Mouse (Mus musculus): ENCODE results near the gene Nxpe3. TPM values are rescaled to one million over a fixed set of nuclear protein-coding genes. Genes with fewer than 3 reads are reported as not detected.
"Not testable (repeated sequence)": the region's sequence is repeated elsewhere in the genome, so short reads cannot be mapped to it uniquely, and the experiment has no call there.

Gene Nxpe3
- polyA plus RNA-seq, 1 experiment = 0.90 TPM

DNA sequence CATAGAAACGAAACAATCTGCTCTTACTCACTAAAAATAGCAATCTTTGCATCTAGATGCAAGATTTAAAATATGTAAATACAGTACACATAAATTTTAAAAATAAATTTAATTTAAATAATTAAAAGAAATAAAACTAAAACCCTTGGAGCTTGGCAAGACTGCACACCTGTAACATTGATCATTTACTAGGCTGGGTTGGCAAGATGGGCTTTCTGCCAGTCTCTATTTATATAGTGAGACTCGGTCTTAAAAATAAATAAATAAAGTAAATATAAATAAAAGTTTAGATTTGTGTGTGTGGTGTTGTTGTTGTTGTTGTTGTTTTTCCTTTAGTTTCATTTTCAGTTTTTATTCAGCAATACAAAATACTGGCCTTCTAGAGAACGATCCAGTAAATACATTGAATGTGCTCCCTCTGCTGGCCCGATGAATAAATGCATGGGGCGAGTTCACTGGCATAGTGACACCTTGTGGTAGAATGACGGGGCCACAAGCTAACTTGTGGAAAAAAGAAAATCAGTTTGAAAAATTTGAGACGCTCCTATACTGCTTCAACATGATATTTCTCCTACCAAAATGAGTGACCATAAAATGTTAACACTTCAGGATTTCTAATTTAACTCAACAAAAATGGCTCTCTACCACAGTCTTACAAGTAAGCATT lies 31.8 kb downstream of the Nxpe3 start:
- Histone ChIP-seq H3K4me3 (no peak overlapping the region), H3K36me3 (ENCODE audit: control insufficient read depth, insufficient read depth) (no peaks in the 10 kb centered on the region), H3K27me3 (ENCODE audit: control insufficient read depth, insufficient read depth, insufficient read length) (no peaks in the 10 kb centered on the region), H3K4me2 (ENCODE audit: low read depth) (peak overlapping the region; percentile 52), H3ac (ENCODE audit: control insufficient read depth, insufficient read length) (no peak overlapping the region), H3K79me2 (ENCODE audit: control insufficient read depth, insufficient read depth) (no peaks in the 10 kb centered on the region)
- TF ChIP-seq TCF3 (IDR thresholded peaks at IDR 0.05; ENCODE audit: insufficient read length, low read depth) = no peak
- no peak for TF ChIP-seq SRF (IDR thresholded peaks at IDR 0.05; ENCODE audit: control insufficient read depth, insufficient read length, low read depth)
- TF ChIP-seq MYOG (IDR thresholded peaks at IDR 0.05; ENCODE audit: control insufficient read depth in 1 of 3, insufficient read depth in 1 of 3, insufficient read length in 2 of 3, low read depth in 2 of 3) = no peak
- no peak for TF ChIP-seq POLR2AphosphoS2 (IDR thresholded peaks at IDR 0.05; ENCODE audit: insufficient read length, low read depth)
- no peak for TF ChIP-seq POLR2A (IDR thresholded peaks at IDR 0.05; ENCODE audit: insufficient read length, low read depth)
- no peak for TF ChIP-seq MYOD1 (IDR thresholded peaks at IDR 0.05; ENCODE audit: control insufficient read depth in 1 of 3, insufficient read length in 2 of 3, low read depth in 2 of 3)
- no peak for TF ChIP-seq REST (IDR thresholded peaks at IDR 0.05; ENCODE audit: insufficient read depth, insufficient read length)
- TF ChIP-seq USF1 (IDR thresholded peaks at IDR 0.05; ENCODE audit: low read depth) = no peak
- TF ChIP-seq TCF12 (IDR thresholded peaks at IDR 0.05; ENCODE audit: insufficient read depth, poor library complexity, severe bottlenecking) = no peak
- TF ChIP-seq CEBPB (IDR thresholded peaks at IDR 0.05; ENCODE audit: insufficient read depth, poor library complexity, severe bottlenecking) = no peak
- no peak for TF ChIP-seq MAX (IDR thresholded peaks at IDR 0.05; ENCODE audit: low read depth)
- TF ChIP-seq E2F4 (IDR thresholded peaks at IDR 0.05; ENCODE audit: insufficient read depth) = no peak

DNA sequence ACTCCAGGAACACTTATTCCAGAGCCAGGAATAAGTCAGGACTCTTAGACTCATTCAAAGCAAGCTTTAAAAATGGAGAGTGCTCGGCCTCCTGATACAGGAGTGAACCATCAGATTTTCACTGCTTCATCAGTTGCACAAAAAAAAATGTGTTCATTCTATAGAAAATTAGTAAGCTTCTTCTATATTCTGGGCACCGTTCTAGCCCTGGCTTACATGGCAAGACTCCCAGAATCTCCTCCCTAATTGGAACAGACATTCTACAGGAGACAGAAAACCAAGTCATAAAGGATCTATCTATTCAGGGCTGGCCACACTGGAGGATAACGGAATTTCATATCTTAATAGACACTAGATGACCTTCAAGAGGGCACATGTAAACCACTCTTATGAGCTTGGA lies 34.0 kb downstream of the Nxpe3 start:
- Histone ChIP-seq H3K79me2 (ENCODE audit: control insufficient read depth, insufficient read depth) (no peaks in the 10 kb centered on the region), H3K4me2 (ENCODE audit: low read depth) (no peak overlapping the region), H3K36me3 (ENCODE audit: control insufficient read depth, insufficient read depth) (no peaks in the 10 kb centered on the region), H3K27me3 (ENCODE audit: control insufficient read depth, insufficient read depth, insufficient read length) (no peaks in the 10 kb centered on the region), H3K4me3 (no peak overlapping the region), H3ac (ENCODE audit: control insufficient read depth, insufficient read length) (no peak overlapping the region)
- no peak for TF ChIP-seq MYOG (IDR thresholded peaks at IDR 0.05; ENCODE audit: control insufficient read depth in 1 of 3, insufficient read depth in 1 of 3, insufficient read length in 2 of 3, low read depth in 2 of 3)
- TF ChIP-seq MAX (IDR thresholded peaks at IDR 0.05; ENCODE audit: low read depth) = no peak
- TF ChIP-seq REST (IDR thresholded peaks at IDR 0.05; ENCODE audit: insufficient read depth, insufficient read length) = no peak
- TF ChIP-seq POLR2A (IDR thresholded peaks at IDR 0.05; ENCODE audit: insufficient read length, low read depth) = no peak
- no peak for TF ChIP-seq MYOD1 (IDR thresholded peaks at IDR 0.05; ENCODE audit: control insufficient read depth in 1 of 3, insufficient read length in 2 of 3, low read depth in 2 of 3)
- no peak for TF ChIP-seq CEBPB (IDR thresholded peaks at IDR 0.05; ENCODE audit: insufficient read depth, poor library complexity, severe bottlenecking)
- no peak for TF ChIP-seq USF1 (IDR thresholded peaks at IDR 0.05; ENCODE audit: low read depth)
- no peak for TF ChIP-seq SRF (IDR thresholded peaks at IDR 0.05; ENCODE audit: control insufficient read depth, insufficient read length, low read depth)
- TF ChIP-seq TCF3 (IDR thresholded peaks at IDR 0.05; ENCODE audit: insufficient read length, low read depth) = no peak
- no peak for TF ChIP-seq POLR2AphosphoS2 (IDR thresholded peaks at IDR 0.05; ENCODE audit: insufficient read length, low read depth)
- no peak for TF ChIP-seq E2F4 (IDR thresholded peaks at IDR 0.05; ENCODE audit: insufficient read depth)
- no peak for TF ChIP-seq TCF12 (IDR thresholded peaks at IDR 0.05; ENCODE audit: insufficient read depth, poor library complexity, severe bottlenecking)

DNA sequence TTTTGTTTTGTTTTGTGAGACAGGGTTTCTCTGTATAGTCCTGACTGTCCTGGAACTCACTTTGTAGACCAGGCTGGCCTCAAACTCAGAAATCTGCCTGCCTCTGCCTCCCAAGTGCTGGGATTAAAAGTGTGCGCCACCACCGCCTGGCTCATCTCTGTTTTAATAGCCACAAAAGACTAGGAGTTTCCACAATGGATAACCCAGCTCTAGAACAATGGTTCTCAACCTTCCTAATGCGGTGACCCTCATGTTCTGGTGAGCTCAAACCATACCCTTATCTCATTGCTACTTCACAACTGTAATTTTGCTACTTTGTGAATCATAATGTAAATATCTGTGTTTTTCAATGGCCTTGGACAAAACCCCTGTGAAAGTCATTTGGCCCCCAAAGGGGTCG lies 35.7 kb downstream of the Nxpe3 start:
- not testable (repeated sequence) for H3K79me2 ChIP-seq (ENCODE audit: control insufficient read depth, insufficient read depth); H3K4me2 ChIP-seq (ENCODE audit: low read depth); H3K4me3 ChIP-seq; H3K27me3 ChIP-seq (ENCODE audit: control insufficient read depth, insufficient read depth, insufficient read length); H3ac ChIP-seq (ENCODE audit: control insufficient read depth, insufficient read length); H3K36me3 ChIP-seq (ENCODE audit: control insufficient read depth, insufficient read depth)

DNA sequence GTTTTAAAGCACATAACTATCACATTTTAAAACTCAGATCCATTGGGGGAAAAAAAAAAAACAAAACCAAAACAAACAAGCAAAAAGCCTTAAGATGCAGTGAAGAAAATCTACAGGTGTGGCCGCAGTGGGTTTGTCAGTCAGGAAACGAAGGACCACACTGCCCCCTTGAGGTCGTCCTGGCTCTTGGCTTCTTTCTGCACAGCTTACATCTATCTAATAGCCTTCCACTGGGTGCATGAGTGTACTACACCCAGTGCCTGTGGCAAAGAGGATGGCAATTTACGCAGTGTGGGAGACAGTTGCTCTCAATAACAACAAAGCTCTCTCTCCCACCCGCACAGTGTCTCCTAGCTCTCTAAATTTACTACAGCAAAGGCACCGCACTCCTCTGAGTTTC lies 36.6 kb downstream of the Nxpe3 start:
- Histone ChIP-seq H3K27me3 (ENCODE audit: control insufficient read depth, insufficient read depth, insufficient read length) (no peaks in the 10 kb centered on the region), H3ac (ENCODE audit: control insufficient read depth, insufficient read length) (no peak overlapping the region), H3K79me2 (ENCODE audit: control insufficient read depth, insufficient read depth) (no peaks in the 10 kb centered on the region), H3K4me3 (no peak overlapping the region), H3K4me2 (ENCODE audit: low read depth) (no peak overlapping the region), H3K36me3 (ENCODE audit: control insufficient read depth, insufficient read depth) (no peaks in the 10 kb centered on the region)
- no peak for TF ChIP-seq CEBPB (IDR thresholded peaks at IDR 0.05; ENCODE audit: insufficient read depth, poor library complexity, severe bottlenecking)
- TF ChIP-seq REST (IDR thresholded peaks at IDR 0.05; ENCODE audit: insufficient read depth, insufficient read length) = no peak
- no peak for TF ChIP-seq MYOD1 (IDR thresholded peaks at IDR 0.05; ENCODE audit: control insufficient read depth in 1 of 3, insufficient read length in 2 of 3, low read depth in 2 of 3)
- TF ChIP-seq POLR2A (IDR thresholded peaks at IDR 0.05; ENCODE audit: insufficient read length, low read depth) = no peak
- no peak for TF ChIP-seq TCF3 (IDR thresholded peaks at IDR 0.05; ENCODE audit: insufficient read length, low read depth)
- no peak for TF ChIP-seq MYOG (IDR thresholded peaks at IDR 0.05; ENCODE audit: control insufficient read depth in 1 of 3, insufficient read depth in 1 of 3, insufficient read length in 2 of 3, low read depth in 2 of 3)
- no peak for TF ChIP-seq POLR2AphosphoS2 (IDR thresholded peaks at IDR 0.05; ENCODE audit: insufficient read length, low read depth)
- TF ChIP-seq E2F4 (IDR thresholded peaks at IDR 0.05; ENCODE audit: insufficient read depth) = no peak

DNA sequence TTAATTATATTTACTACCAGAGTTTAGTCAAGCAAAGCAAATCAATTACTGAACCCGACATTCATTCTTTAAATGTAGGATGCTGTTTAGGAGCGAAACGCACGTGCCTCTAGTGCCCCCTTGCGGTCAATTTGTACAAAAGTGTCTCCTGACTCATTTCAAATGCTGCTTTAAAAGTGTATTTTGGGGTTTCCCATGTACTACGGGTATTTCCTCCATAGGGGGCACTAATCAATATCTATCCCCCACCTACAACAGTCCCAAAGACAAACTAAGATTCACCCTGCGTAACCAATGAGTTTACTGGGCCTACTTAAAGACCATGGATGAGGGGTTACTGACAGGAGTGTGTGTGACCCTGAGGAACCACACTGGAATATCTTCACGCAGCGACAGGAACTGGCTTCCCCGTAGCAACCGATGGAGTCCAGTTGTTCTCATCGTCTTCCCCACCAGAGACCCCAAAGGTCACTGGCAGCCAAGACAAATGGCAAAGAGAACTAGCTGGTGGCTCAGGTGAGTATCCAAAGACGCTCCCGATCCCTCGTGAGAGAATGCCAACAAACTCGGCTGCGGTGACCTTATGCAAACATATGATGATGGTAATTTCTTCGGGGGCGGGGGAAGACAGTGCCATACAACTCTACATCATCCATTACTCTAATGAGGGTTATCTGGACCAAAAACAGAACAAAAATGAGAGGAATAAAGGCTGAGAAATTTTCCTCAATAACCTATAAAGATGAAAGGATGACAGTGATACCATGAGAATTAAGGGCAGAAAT lies 42.0 kb downstream of the Nxpe3 start:
- Histone ChIP-seq H3K4me2 (ENCODE audit: low read depth) (no peak overlapping the region), H3K79me2 (ENCODE audit: control insufficient read depth, insufficient read depth) (no peaks in the 10 kb centered on the region), H3K4me3 (no peak overlapping the region), H3K27me3 (ENCODE audit: control insufficient read depth, insufficient read depth, insufficient read length) (no peaks in the 10 kb centered on the region), H3ac (ENCODE audit: control insufficient read depth, insufficient read length) (no peak overlapping the region), H3K36me3 (ENCODE audit: control insufficient read depth, insufficient read depth) (no peaks in the 10 kb centered on the region)
- TF ChIP-seq MAX (IDR thresholded peaks at IDR 0.05; ENCODE audit: low read depth) = no peak
- no peak for TF ChIP-seq POLR2A (IDR thresholded peaks at IDR 0.05; ENCODE audit: insufficient read length, low read depth)
- no peak for TF ChIP-seq MYOD1 (IDR thresholded peaks at IDR 0.05; ENCODE audit: control insufficient read depth in 1 of 3, insufficient read length in 2 of 3, low read depth in 2 of 3)
- no peak for TF ChIP-seq USF1 (IDR thresholded peaks at IDR 0.05; ENCODE audit: low read depth)
- TF ChIP-seq E2F4 (IDR thresholded peaks at IDR 0.05; ENCODE audit: insufficient read depth) = no peak
- TF ChIP-seq MYOG (IDR thresholded peaks at IDR 0.05; ENCODE audit: control insufficient read depth in 1 of 3, insufficient read depth in 1 of 3, insufficient read length in 2 of 3, low read depth in 2 of 3) = no peak
- no peak for TF ChIP-seq SRF (IDR thresholded peaks at IDR 0.05; ENCODE audit: control insufficient read depth, insufficient read length, low read depth)
- no peak for TF ChIP-seq POLR2AphosphoS2 (IDR thresholded peaks at IDR 0.05; ENCODE audit: insufficient read length, low read depth)
- no peak for TF ChIP-seq REST (IDR thresholded peaks at IDR 0.05; ENCODE audit: insufficient read depth, insufficient read length)
- TF ChIP-seq TCF3 (IDR thresholded peaks at IDR 0.05; ENCODE audit: insufficient read length, low read depth) = no peak
- TF ChIP-seq TCF12 (IDR thresholded peaks at IDR 0.05; ENCODE audit: insufficient read depth, poor library complexity, severe bottlenecking) = no peak
- TF ChIP-seq CEBPB (IDR thresholded peaks at IDR 0.05; ENCODE audit: insufficient read depth, poor library complexity, severe bottlenecking) = no peak
